Mouse (Mus musculus): ENCODE measurements around the gene Ccng2. TPM values are rescaled to one million over a fixed set of nuclear protein-coding genes. Genes with fewer than 3 reads are reported as not detected.
A peak's percentile ranks its signal among the peaks of the same experiment; 100 is the strongest.

The Ccng2 gene
- polyA plus RNA-seq, 1 experiment from 2014 or later = 27.3 TPM

DNA sequence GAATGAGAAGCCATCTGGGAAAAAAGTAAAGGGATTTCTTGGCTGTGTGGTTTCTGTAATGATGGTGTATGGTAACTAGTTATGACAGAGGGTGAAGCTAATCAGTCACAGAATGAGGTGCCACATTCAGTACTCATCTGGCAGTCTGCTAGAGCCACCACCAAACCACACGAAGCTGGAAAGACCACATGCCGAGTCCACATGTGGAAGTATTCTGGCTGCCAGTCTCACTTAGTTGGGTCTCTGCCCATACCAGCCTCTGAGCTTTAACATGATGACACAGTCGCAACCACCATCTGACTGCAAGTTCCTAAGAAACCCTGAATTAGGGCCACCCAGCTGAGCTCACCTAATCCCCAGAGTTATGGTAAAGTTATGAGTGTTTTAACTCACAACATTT lies 6.1 kb upstream of the Ccng2 start:
- H3K36me3 ChIP-seq (ENCODE audit: control insufficient read depth, insufficient read depth, low read length) = no peaks in the 10 kb centered on the region
- H3K27ac ChIP-seq (ENCODE audit: low read length) = no peak overlapping the region

DNA sequence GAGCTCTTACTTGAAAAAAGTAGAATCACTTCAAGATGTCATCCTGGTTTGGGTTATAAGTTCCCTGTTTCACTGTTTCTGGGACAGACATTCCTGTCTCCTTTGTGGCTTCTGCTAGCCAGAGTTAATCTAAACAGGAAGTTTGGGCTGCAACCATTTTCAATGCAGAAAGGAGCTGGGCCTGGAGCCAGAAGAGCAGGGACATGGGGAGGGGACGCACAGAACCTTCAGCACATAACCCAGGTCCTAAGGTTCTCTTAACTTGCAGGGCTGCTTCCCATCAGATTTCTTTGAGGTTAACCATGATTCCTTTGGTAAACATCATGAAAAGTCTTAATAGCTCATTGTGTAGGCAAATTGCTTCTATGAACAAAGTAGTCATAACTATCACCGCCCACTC lies 4.3 kb upstream of the Ccng2 start:
- H3K27ac ChIP-seq (ENCODE audit: low read length) = no peak overlapping the region
- H3K4me2 ChIP-seq (ENCODE audit: low read depth, low read length) = no peak overlapping the region
- no peak overlapping the region for H3K4me3 ChIP-seq (ENCODE audit: low read length)
- peaks cover 3% of the 10 kb centered on the region; the same call in 1 of the 2 replicates for H3K4me1 ChIP-seq (ENCODE audit: control insufficient read depth, insufficient read depth, low read length)
- 64% methylated on average over 2 of the region's 2 CpGs for WGBS
- no peak for ATAC-seq
- no peaks in the 10 kb centered on the region for H3K9me3 ChIP-seq (ENCODE audit: control insufficient read depth, low read length)
- no peak overlapping the region for H3K9ac ChIP-seq (ENCODE audit: low read depth, low read length)
- H3K27me3 ChIP-seq (replicated peaks; ENCODE audit: control insufficient read depth, insufficient read depth, low read length) = no peaks in the 10 kb centered on the region
- H3K36me3 ChIP-seq (ENCODE audit: control insufficient read depth, insufficient read depth, low read length) = no peaks in the 10 kb centered on the region

More for the DNA sequence above, 6.1 kb upstream of the Ccng2 start:
- no peak for ATAC-seq
- peaks cover 2% of the 10 kb centered on the region; the same call in 1 of the 2 replicates for H3K4me1 ChIP-seq (ENCODE audit: control insufficient read depth, insufficient read depth, low read length)
- no peak overlapping the region for H3K4me3 ChIP-seq (ENCODE audit: low read length)
- H3K4me2 ChIP-seq (ENCODE audit: low read depth, low read length) = no peak overlapping the region
- 72% methylated on average over 3 of the region's 3 CpGs for WGBS
- no peaks in the 10 kb centered on the region for H3K27me3 ChIP-seq (replicated peaks; ENCODE audit: control insufficient read depth, insufficient read depth, low read length)
- H3K9ac ChIP-seq (ENCODE audit: low read depth, low read length) = no peak overlapping the region
- no peaks in the 10 kb centered on the region for H3K9me3 ChIP-seq (ENCODE audit: control insufficient read depth, low read length)

- H3K36me3 ChIP-seq (ENCODE audit: control insufficient read depth, insufficient read depth, low read length) = no peaks in the 10 kb centered on the region
- no peak overlapping the region for H3K4me3 ChIP-seq (ENCODE audit: low read length)
- H3K27ac ChIP-seq (ENCODE audit: low read length) = no peak overlapping the region
- no peaks in the 10 kb centered on the region for H3K9me3 ChIP-seq (ENCODE audit: control insufficient read depth, low read length)
- H3K4me1 ChIP-seq (ENCODE audit: control insufficient read depth, insufficient read depth, low read length) = peaks cover 3% of the 10 kb centered on the region; the same call in 1 of the 2 replicates
- 81% methylated on average over 6 of the region's 6 CpGs for WGBS
- ATAC-seq = no peak
- no peaks in the 10 kb centered on the region for H3K27me3 ChIP-seq (replicated peaks; ENCODE audit: control insufficient read depth, insufficient read depth, low read length)
- no peak overlapping the region for H3K9ac ChIP-seq (ENCODE audit: low read depth, low read length)
- no peak overlapping the region for H3K4me2 ChIP-seq (ENCODE audit: low read depth, low read length)
Measured at GRCm38 (mm10) chr5:93263396-93264075, 3.5 kb upstream of the Ccng2 start.

GRCm38 (mm10) chr5:93264136-93264700 lies 2.8 kb upstream of the Ccng2 start:
- no peaks in the 10 kb centered on the region for H3K27me3 ChIP-seq (replicated peaks; ENCODE audit: control insufficient read depth, insufficient read depth, low read length)
- H3K9me3 ChIP-seq (ENCODE audit: control insufficient read depth, low read length) = no peaks in the 10 kb centered on the region
- no peak overlapping the region for H3K4me3 ChIP-seq (ENCODE audit: low read length)
- H3K36me3 ChIP-seq (ENCODE audit: control insufficient read depth, insufficient read depth, low read length) = no peaks in the 10 kb centered on the region
- no peak for ATAC-seq
- no peak overlapping the region for H3K9ac ChIP-seq (ENCODE audit: low read depth, low read length)
- 64% methylated on average over 1 of the region's 1 CpGs for WGBS
- no peak overlapping the region for H3K27ac ChIP-seq (ENCODE audit: low read length)
- H3K4me1 ChIP-seq (ENCODE audit: control insufficient read depth, insufficient read depth, low read length) = peaks cover 3% of the 10 kb centered on the region; the same call in 1 of the 2 replicates
- H3K4me2 ChIP-seq (ENCODE audit: low read depth, low read length) = no peak overlapping the region

- Histone ChIP-seq H3K9me3 (ENCODE audit: control insufficient read depth, low read length) (no peaks in the 10 kb centered on the region), H3K36me3 (ENCODE audit: control insufficient read depth, insufficient read depth, low read length) (no peaks in the 10 kb centered on the region), H3K4me2 (ENCODE audit: low read depth, low read length) (peak overlapping the region; percentile 60), H3K4me3 (ENCODE audit: low read length) (no peak overlapping the region), H3K27ac (ENCODE audit: low read length) (peak overlapping the region; percentile 75), H3K27me3 (replicated peaks; ENCODE audit: control insufficient read depth, insufficient read depth, low read length) (no peaks in the 10 kb centered on the region), H3K4me1 (ENCODE audit: control insufficient read depth, insufficient read depth, low read length) (peaks cover 10% of the 10 kb centered on the region; the same call in 1 of the 2 replicates), H3K9ac (ENCODE audit: low read depth, low read length) (no peak overlapping the region)
- 70% methylated on average over 7 of the region's 7 CpGs for WGBS
- ATAC-seq = no peak
Measured at GRCm38 (mm10) chr5:93265164-93265800, 1.8 kb upstream of the Ccng2 start.

DNA sequence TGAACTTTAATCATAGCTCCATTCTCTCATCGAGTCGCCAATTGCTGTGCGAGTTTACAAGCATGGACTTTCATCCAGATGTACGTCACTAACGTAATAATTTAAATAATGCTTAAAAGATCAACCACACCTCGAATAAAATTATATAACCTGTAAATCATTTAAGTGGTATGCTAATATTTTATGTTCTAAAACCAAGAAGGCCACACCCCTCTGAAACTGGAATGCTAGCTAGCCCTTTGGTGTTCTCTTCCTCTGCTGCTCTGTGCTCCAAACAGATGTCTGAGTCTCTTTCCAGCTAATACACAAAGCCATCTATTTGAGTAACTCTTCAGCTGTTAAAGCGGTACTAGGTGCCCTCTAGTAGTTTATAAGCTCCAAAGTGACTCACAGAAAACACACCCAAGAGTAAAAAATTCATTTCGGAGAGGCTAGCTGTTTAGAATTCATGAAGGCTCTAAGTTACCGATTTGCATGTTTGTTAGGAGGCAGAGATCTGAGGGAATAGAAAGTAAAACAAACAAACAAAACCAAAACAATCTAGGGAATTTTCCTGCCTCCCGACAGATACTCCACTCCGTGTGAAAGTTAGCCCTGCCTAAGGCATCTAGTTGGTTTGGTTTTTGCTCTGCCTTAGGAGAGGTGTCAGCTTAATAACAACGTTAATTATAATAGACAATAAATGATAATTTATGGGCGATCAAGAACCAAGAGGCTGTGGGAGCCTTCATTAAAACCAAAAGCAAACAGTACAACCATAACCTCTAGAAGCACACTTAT lies 1.1 kb upstream of the Ccng2 start:
- peak overlapping the region; percentile 12; the same call in 1 of the 2 replicates for H3K4me3 ChIP-seq (ENCODE audit: low read length)
- H3K9me3 ChIP-seq (ENCODE audit: control insufficient read depth, low read length) = no peaks in the 10 kb centered on the region
- peaks cover 10% of the 10 kb centered on the region; the same call in 1 of the 2 replicates for H3K4me1 ChIP-seq (ENCODE audit: control insufficient read depth, insufficient read depth, low read length)
- no peaks in the 10 kb centered on the region for H3K27me3 ChIP-seq (replicated peaks; ENCODE audit: control insufficient read depth, insufficient read depth, low read length)
- peak overlapping the region; percentile 60 for H3K4me2 ChIP-seq (ENCODE audit: low read depth, low read length)
- H3K36me3 ChIP-seq (ENCODE audit: control insufficient read depth, insufficient read depth, low read length) = peaks cover 4% of the 10 kb centered on the region; the same call in 1 of the 2 replicates
- WGBS = 46% methylated on average over 13 of the region's 13 CpGs
- peak overlapping the region; percentile 75 for H3K27ac ChIP-seq (ENCODE audit: low read length)
- ATAC-seq = no peak
- H3K9ac ChIP-seq (ENCODE audit: low read depth, low read length) = no peak overlapping the region

GRCm38 (mm10) chr5:93267851-93268606 lies 972 bp downstream of the Ccng2 start:
- ATAC-seq = peak; percentile 73
- Histone ChIP-seq H3K27ac (ENCODE audit: low read length) (peak overlapping the region; percentile 94), H3K9ac (ENCODE audit: low read depth, low read length) (peak overlapping the region; percentile 89), H3K36me3 (ENCODE audit: control insufficient read depth, insufficient read depth, low read length) (peaks cover 9% of the 10 kb centered on the region), H3K27me3 (replicated peaks; ENCODE audit: control insufficient read depth, insufficient read depth, low read length) (no peaks in the 10 kb centered on the region), H3K4me2 (ENCODE audit: low read depth, low read length) (peak overlapping the region; percentile 55), H3K4me3 (ENCODE audit: low read length) (peak overlapping the region; percentile 89), H3K9me3 (ENCODE audit: control insufficient read depth, low read length) (no peaks in the 10 kb centered on the region), H3K4me1 (ENCODE audit: control insufficient read depth, insufficient read depth, low read length) (peaks cover 10% of the 10 kb centered on the region; the same call in 1 of the 2 replicates)
- WGBS = under 1% methylated on average over 48 of the region's 48 CpGs

- Histone ChIP-seq H3K9me3 (ENCODE audit: control insufficient read depth, low read length) (no peaks in the 10 kb centered on the region), H3K4me2 (ENCODE audit: low read depth, low read length) (no peak overlapping the region), H3K4me3 (ENCODE audit: low read length) (no peak overlapping the region), H3K27me3 (replicated peaks; ENCODE audit: control insufficient read depth, insufficient read depth, low read length) (no peaks in the 10 kb centered on the region), H3K4me1 (ENCODE audit: control insufficient read depth, insufficient read depth, low read length) (peaks cover 10% of the 10 kb centered on the region; the same call in 1 of the 2 replicates), H3K36me3 (ENCODE audit: control insufficient read depth, insufficient read depth, low read length) (peaks cover 20% of the 10 kb centered on the region), H3K27ac (ENCODE audit: low read length) (no peak overlapping the region), H3K9ac (ENCODE audit: low read depth, low read length) (no peak overlapping the region)
- no peak for ATAC-seq
- 60% methylated on average over 7 of the region's 7 CpGs for WGBS
Measured at GRCm38 (mm10) chr5:93270095-93270494, 3.0 kb downstream of the Ccng2 start.

Measured in intestine, embryonic 16.5 days (tissue).